Mouse (Mus musculus): Measurements from ENCODE around the gene Smad6.
A peak's percentile ranks its signal among the peaks of the same experiment; 100 is the strongest.

The Smad6 gene

DNA sequence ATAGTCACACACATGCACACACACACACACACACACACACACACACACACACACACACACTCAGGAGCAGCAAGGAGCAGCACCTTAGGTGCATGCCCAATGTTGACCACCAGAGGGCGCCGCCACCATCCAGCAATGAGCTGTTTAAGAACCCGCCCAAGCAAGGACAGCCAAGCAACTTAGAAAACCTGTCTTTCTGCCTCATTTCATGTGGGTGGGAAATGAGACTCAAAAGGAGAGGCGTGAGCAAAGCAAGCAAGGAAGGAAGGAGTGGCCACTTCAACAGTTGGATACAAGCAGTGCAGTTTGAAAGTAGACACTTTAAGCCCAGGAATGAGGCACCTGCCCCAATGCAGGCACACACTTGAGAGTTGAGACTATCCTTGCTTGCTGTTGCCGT, 112.2 kb downstream of the Smad6 start:
- DNase-seq: peak; percentile 69

DNA sequence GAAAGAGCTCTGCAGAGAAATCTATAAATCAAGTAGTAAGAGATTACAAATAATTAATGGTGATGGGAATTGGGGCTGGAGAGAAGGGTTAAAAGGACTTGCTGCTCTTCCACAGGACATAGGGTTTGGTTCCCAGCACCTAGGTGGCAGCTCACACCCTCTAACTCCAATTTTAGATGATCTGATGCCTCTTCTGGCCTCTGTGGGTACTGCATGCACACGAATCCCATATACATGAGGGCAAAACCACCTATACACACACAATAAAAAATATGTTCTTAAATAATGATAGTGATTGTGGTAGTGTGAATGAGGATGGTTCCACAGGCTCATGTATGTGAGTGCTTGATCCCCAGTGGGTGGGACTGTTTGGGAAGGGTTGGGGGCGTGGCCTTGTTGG, 117.3 kb downstream of the Smad6 start:
- DNase-seq: no peak

All from cerebellum, postnatal 36 days (tissue).